Mouse (Mus musculus): ENCODE data around the gene Btbd9. TPM values are rescaled to one million over a fixed set of nuclear protein-coding genes. Genes with fewer than 3 reads are reported as not detected.

Btbd9 gene
- polyA plus RNA-seq, 2 experiments: 18.3 to 46.9 TPM

- Histone ChIP-seq H3K27ac (replicated peaks; ENCODE audit: low read depth, low read length) (no peak overlapping the region), H3K9me3 (ENCODE audit: control insufficient read depth, low read length) (no peaks in the 10 kb centered on the region), H3K4me3 (replicated peaks; ENCODE audit: low read length) (no peak overlapping the region), H3K4me1 (ENCODE audit: control insufficient read depth, insufficient read depth, low read length) (peaks cover 12% of the 10 kb centered on the region; the same call in 1 of the 2 replicates), H3K4me2 (replicated peaks; ENCODE audit: low read depth, low read length, severe bottlenecking) (no peak overlapping the region), H3K36me3 (ENCODE audit: control insufficient read depth, insufficient read depth, low read length) (no peaks in the 10 kb centered on the region), H3K27me3 (ENCODE audit: control insufficient read depth, insufficient read depth, low read length) (no peaks in the 10 kb centered on the region), H3K9ac (ENCODE audit: low read depth, low read length, severe bottlenecking) (no peak overlapping the region)
- ATAC-seq (ENCODE audit: low FRiP score, low read depth) (no peak), DNase-seq (ENCODE audit: low spot score) (no peak)
- no peak for TF ChIP-seq POLR2A (IDR thresholded peaks at IDR 0.05; ENCODE audit: borderline replicate concordance, extremely low read depth, insufficient read depth, insufficient read length)
- 76% methylated on average over 10 of the region's 10 CpGs for WGBS
Observed at GRCm38 (mm10) chr17:30469511-30470076, 106.7 kb downstream of the Btbd9 start.

- H3K4me2 ChIP-seq (replicated peaks; ENCODE audit: low read depth, low read length, severe bottlenecking): no peak overlapping the region
- DNase-seq (ENCODE audit: low spot score) (no peak), ATAC-seq (ENCODE audit: low FRiP score, low read depth) (no peak)
- H3K4me1 ChIP-seq (ENCODE audit: control insufficient read depth, insufficient read depth, low read length): peaks cover 12% of the 10 kb centered on the region; the same call in 1 of the 2 replicates
- TF ChIP-seq POLR2A (IDR thresholded peaks at IDR 0.05; ENCODE audit: borderline replicate concordance, extremely low read depth, insufficient read depth, insufficient read length): no peak
- no peaks in the 10 kb centered on the region for H3K9me3 ChIP-seq (ENCODE audit: control insufficient read depth, low read length)
- WGBS: 26% methylated on average over 4 of the region's 4 CpGs
- H3K9ac ChIP-seq (ENCODE audit: low read depth, low read length, severe bottlenecking): no peak overlapping the region
- H3K4me3 ChIP-seq (replicated peaks; ENCODE audit: low read length): no peak overlapping the region
- H3K36me3 ChIP-seq (ENCODE audit: control insufficient read depth, insufficient read depth, low read length): no peaks in the 10 kb centered on the region
- H3K27ac ChIP-seq (replicated peaks; ENCODE audit: low read depth, low read length): no peak overlapping the region
- no peaks in the 10 kb centered on the region for H3K27me3 ChIP-seq (ENCODE audit: control insufficient read depth, insufficient read depth, low read length)
Observed at GRCm38 (mm10) chr17:30468368-30468767, 107.9 kb downstream of the Btbd9 start.

GRCm38 (mm10) chr17:30467566-30468213, 108.6 kb downstream of the Btbd9 start:
- no peaks in the 10 kb centered on the region for H3K9me3 ChIP-seq (ENCODE audit: control insufficient read depth, low read length)
- H3K27me3 ChIP-seq (ENCODE audit: control insufficient read depth, insufficient read depth, low read length): no peaks in the 10 kb centered on the region
- WGBS: 38% methylated on average over 14 of the region's 14 CpGs
- peak; percentile 12 for DNase-seq (ENCODE audit: low spot score)
- peaks cover 12% of the 10 kb centered on the region; the same call in 1 of the 2 replicates for H3K4me1 ChIP-seq (ENCODE audit: control insufficient read depth, insufficient read depth, low read length)
- H3K4me3 ChIP-seq (replicated peaks; ENCODE audit: low read length): no peak overlapping the region
- ATAC-seq (ENCODE audit: low FRiP score, low read depth): 0 out of 2 replicates have a peak, but pooled peaks have one; percentile 37
- no peak overlapping the region for H3K4me2 ChIP-seq (replicated peaks; ENCODE audit: low read depth, low read length, severe bottlenecking)
- H3K36me3 ChIP-seq (ENCODE audit: control insufficient read depth, insufficient read depth, low read length): no peaks in the 10 kb centered on the region
- TF ChIP-seq POLR2A (IDR thresholded peaks at IDR 0.05; ENCODE audit: borderline replicate concordance, extremely low read depth, insufficient read depth, insufficient read length): no peak
- no peak overlapping the region for H3K27ac ChIP-seq (replicated peaks; ENCODE audit: low read depth, low read length)
- no peak overlapping the region for H3K9ac ChIP-seq (ENCODE audit: low read depth, low read length, severe bottlenecking)

- WGBS: 68% methylated on average over 6 of the region's 6 CpGs
- Histone ChIP-seq H3K27me3 (ENCODE audit: control insufficient read depth, insufficient read depth, low read length) (no peaks in the 10 kb centered on the region), H3K9ac (ENCODE audit: low read depth, low read length, severe bottlenecking) (no peak overlapping the region), H3K4me2 (replicated peaks; ENCODE audit: low read depth, low read length, severe bottlenecking) (no peak overlapping the region), H3K4me3 (replicated peaks; ENCODE audit: low read length) (no peak overlapping the region), H3K36me3 (ENCODE audit: control insufficient read depth, insufficient read depth, low read length) (no peaks in the 10 kb centered on the region), H3K9me3 (ENCODE audit: control insufficient read depth, low read length) (no peaks in the 10 kb centered on the region), H3K27ac (replicated peaks; ENCODE audit: low read depth, low read length) (no peak overlapping the region), H3K4me1 (ENCODE audit: control insufficient read depth, insufficient read depth, low read length) (peaks cover 17% of the 10 kb centered on the region)
- TF ChIP-seq POLR2A (IDR thresholded peaks at IDR 0.05; ENCODE audit: borderline replicate concordance, extremely low read depth, insufficient read depth, insufficient read length): no peak
- ATAC-seq (ENCODE audit: low FRiP score, low read depth): no peak
- no peak for DNase-seq (ENCODE audit: low spot score)
Observed at GRCm38 (mm10) chr17:30465060-30465762, 111.1 kb downstream of the Btbd9 start.

GRCm38 (mm10) chr17:30464240-30464745, 112.0 kb downstream of the Btbd9 start:
- no peak overlapping the region for H3K27ac ChIP-seq (replicated peaks; ENCODE audit: low read depth, low read length)
- H3K4me3 ChIP-seq (replicated peaks; ENCODE audit: low read length): no peak overlapping the region
- H3K9me3 ChIP-seq (ENCODE audit: control insufficient read depth, low read length): no peaks in the 10 kb centered on the region
- DNase-seq (ENCODE audit: low spot score): no peak
- no peaks in the 10 kb centered on the region for H3K36me3 ChIP-seq (ENCODE audit: control insufficient read depth, insufficient read depth, low read length)
- ATAC-seq (ENCODE audit: low FRiP score, low read depth): no peak
- H3K4me2 ChIP-seq (replicated peaks; ENCODE audit: low read depth, low read length, severe bottlenecking): no peak overlapping the region
- peaks cover 13% of the 10 kb centered on the region for H3K4me1 ChIP-seq (ENCODE audit: control insufficient read depth, insufficient read depth, low read length)
- H3K27me3 ChIP-seq (ENCODE audit: control insufficient read depth, insufficient read depth, low read length): no peaks in the 10 kb centered on the region
- TF ChIP-seq POLR2A (IDR thresholded peaks at IDR 0.05; ENCODE audit: borderline replicate concordance, extremely low read depth, insufficient read depth, insufficient read length): no peak
- H3K9ac ChIP-seq (ENCODE audit: low read depth, low read length, severe bottlenecking): no peak overlapping the region
- 72% methylated on average over 5 of the region's 5 CpGs for WGBS

Data from limb, embryonic 14.5 days (tissue).